Mouse (Mus musculus): ENCODE results near the gene Mgll. TPM values are rescaled to one million over a fixed set of nuclear protein-coding genes. Genes with fewer than 3 reads are reported as not detected.

Mgll gene
- polyA plus RNA-seq, 1 experiment from 2014 or later, result 6.2 TPM

- H3K36me3 ChIP-seq (replicated peaks), result no peaks in the 10 kb centered on the region
- no peak overlapping the region for H3K4me3 ChIP-seq
- WGBS, result 63% methylated on average over 10 of the region's 10 CpGs
- peak overlapping the region; percentile 54 for H3K27ac ChIP-seq (replicated peaks)
- H3K4me1 ChIP-seq, result peaks cover 65% of the 10 kb centered on the region
- no peaks in the 10 kb centered on the region for H3K9me3 ChIP-seq
- DNase-seq (ENCODE audit: low spot score), result no peak
- no peaks in the 10 kb centered on the region; the same call in none of the 2 replicates for H3K27me3 ChIP-seq (replicated peaks; ENCODE audit: low read depth, poor library complexity, severe bottlenecking)
These were observed 61.8 kb downstream of the Mgll start for GRCm38 (mm10) chr6:88785781-88786542.

- Histone ChIP-seq H3K9me3 (no peaks in the 10 kb centered on the region), H3K4me3 (no peak overlapping the region), H3K27ac (replicated peaks) (no peak overlapping the region; the same call in 1 of the 2 replicates), H3K4me1 (peaks cover 74% of the 10 kb centered on the region), H3K36me3 (replicated peaks) (no peaks in the 10 kb centered on the region), H3K27me3 (replicated peaks; ENCODE audit: low read depth, poor library complexity, severe bottlenecking) (no peaks in the 10 kb centered on the region; the same call in none of the 2 replicates)
- no peak for DNase-seq (ENCODE audit: low spot score)
- 83% methylated on average over 15 of the region's 15 CpGs for WGBS
These were observed 62.7 kb downstream of the Mgll start for GRCm38 (mm10) chr6:88786732-88787445.

- Histone ChIP-seq H3K9me3 (no peaks in the 10 kb centered on the region), H3K4me1 (peaks cover 78% of the 10 kb centered on the region), H3K4me3 (no peak overlapping the region), H3K36me3 (replicated peaks) (no peaks in the 10 kb centered on the region), H3K27me3 (replicated peaks; ENCODE audit: low read depth, poor library complexity, severe bottlenecking) (no peaks in the 10 kb centered on the region; the same call in 1 of the 2 replicates), H3K27ac (replicated peaks) (no peak overlapping the region; the same call in 1 of the 2 replicates)
- no peak for DNase-seq (ENCODE audit: low spot score)
- 73% methylated on average over 14 of the region's 14 CpGs for WGBS
These were observed 63.3 kb downstream of the Mgll start for GRCm38 (mm10) chr6:88787496-88787895.

- Histone ChIP-seq H3K27ac (replicated peaks) (no peak overlapping the region), H3K36me3 (replicated peaks) (no peaks in the 10 kb centered on the region), H3K4me3 (no peak overlapping the region), H3K9me3 (no peaks in the 10 kb centered on the region), H3K4me1 (peaks cover 85% of the 10 kb centered on the region), H3K27me3 (replicated peaks; ENCODE audit: low read depth, poor library complexity, severe bottlenecking) (no peaks in the 10 kb centered on the region; the same call in 1 of the 2 replicates)
- 69% methylated on average over 11 of the region's 11 CpGs for WGBS
- no peak for DNase-seq (ENCODE audit: low spot score)
These were observed 64.0 kb downstream of the Mgll start for GRCm38 (mm10) chr6:88788219-88788618.

GRCm38 (mm10) chr6:88791299-88791698 is 67.1 kb downstream of the Mgll start:
- Histone ChIP-seq H3K9me3 (no peaks in the 10 kb centered on the region), H3K4me3 (no peak overlapping the region), H3K36me3 (replicated peaks) (no peaks in the 10 kb centered on the region), H3K4me1 (peaks cover 87% of the 10 kb centered on the region), H3K27ac (replicated peaks) (0 out of 2 replicates have a peak overlapping the region, but pooled peaks have one; percentile 48), H3K27me3 (replicated peaks; ENCODE audit: low read depth, poor library complexity, severe bottlenecking) (no peaks in the 10 kb centered on the region; the same call in 1 of the 2 replicates)
- 56% methylated on average over 9 of the region's 9 CpGs for WGBS
- DNase-seq (ENCODE audit: low spot score), result no peak

- no peak overlapping the region for H3K4me3 ChIP-seq
- DNase-seq (ENCODE audit: low spot score), result peak; percentile 48
- H3K9me3 ChIP-seq, result no peaks in the 10 kb centered on the region
- peaks cover 79% of the 10 kb centered on the region for H3K4me1 ChIP-seq
- peaks cover 6% of the 10 kb centered on the region for H3K27me3 ChIP-seq (replicated peaks; ENCODE audit: low read depth, poor library complexity, severe bottlenecking)
- no peaks in the 10 kb centered on the region for H3K36me3 ChIP-seq (replicated peaks)
- 0 out of 2 replicates have a peak overlapping the region, but pooled peaks have one; percentile 10 for H3K27ac ChIP-seq (replicated peaks)
- 27% methylated on average over 7 of the region's 7 CpGs for WGBS
These were observed 68.0 kb downstream of the Mgll start for GRCm38 (mm10) chr6:88792147-88792691.

GRCm38 (mm10) chr6:88793243-88793642 is 69.0 kb downstream of the Mgll start:
- H3K4me1 ChIP-seq, result peaks cover 71% of the 10 kb centered on the region
- H3K9me3 ChIP-seq, result no peaks in the 10 kb centered on the region
- H3K36me3 ChIP-seq (replicated peaks), result no peaks in the 10 kb centered on the region
- peak; percentile 62 for DNase-seq (ENCODE audit: low spot score)
- H3K4me3 ChIP-seq, result no peak overlapping the region
- no peak overlapping the region for H3K27ac ChIP-seq (replicated peaks)
- 25% methylated on average over 2 of the region's 2 CpGs for WGBS
- H3K27me3 ChIP-seq (replicated peaks; ENCODE audit: low read depth, poor library complexity, severe bottlenecking), result peaks cover 6% of the 10 kb centered on the region

GRCm38 (mm10) chr6:88793872-88794271 is 69.7 kb downstream of the Mgll start:
- H3K27ac ChIP-seq (replicated peaks), result no peak overlapping the region
- no peak overlapping the region for H3K4me3 ChIP-seq
- no peak for DNase-seq (ENCODE audit: low spot score)
- H3K27me3 ChIP-seq (replicated peaks; ENCODE audit: low read depth, poor library complexity, severe bottlenecking), result peaks cover 6% of the 10 kb centered on the region
- 79% methylated on average over 13 of the region's 13 CpGs for WGBS
- H3K36me3 ChIP-seq (replicated peaks), result no peaks in the 10 kb centered on the region
- H3K4me1 ChIP-seq, result peaks cover 65% of the 10 kb centered on the region
- no peaks in the 10 kb centered on the region for H3K9me3 ChIP-seq

- H3K4me3 ChIP-seq, result no peak overlapping the region
- no peaks in the 10 kb centered on the region for H3K9me3 ChIP-seq
- peaks cover 58% of the 10 kb centered on the region for H3K4me1 ChIP-seq
- no peaks in the 10 kb centered on the region for H3K36me3 ChIP-seq (replicated peaks)
- H3K27ac ChIP-seq (replicated peaks), result no peak overlapping the region
- 64% methylated on average over 14 of the region's 14 CpGs for WGBS
- H3K27me3 ChIP-seq (replicated peaks; ENCODE audit: low read depth, poor library complexity, severe bottlenecking), result peaks cover 6% of the 10 kb centered on the region
- no peak for DNase-seq (ENCODE audit: low spot score)
These were observed 70.4 kb downstream of the Mgll start for GRCm38 (mm10) chr6:88794561-88794971.

GRCm38 (mm10) chr6:88800191-88800590 is 76.0 kb downstream of the Mgll start:
- Histone ChIP-seq H3K4me3 (no peak overlapping the region), H3K4me1 (peaks cover 28% of the 10 kb centered on the region), H3K27me3 (replicated peaks; ENCODE audit: low read depth, poor library complexity, severe bottlenecking) (peaks cover 6% of the 10 kb centered on the region; the same call in 1 of the 2 replicates), H3K9me3 (no peaks in the 10 kb centered on the region), H3K27ac (replicated peaks) (no peak overlapping the region), H3K36me3 (replicated peaks) (no peaks in the 10 kb centered on the region)
- no peak for DNase-seq (ENCODE audit: low spot score)
- 86% methylated on average over 7 of the region's 7 CpGs for WGBS

- Histone ChIP-seq H3K9me3 (no peaks in the 10 kb centered on the region), H3K27ac (replicated peaks) (peak overlapping the region; percentile 45), H3K27me3 (replicated peaks; ENCODE audit: low read depth, poor library complexity, severe bottlenecking) (peaks cover 6% of the 10 kb centered on the region; the same call in 1 of the 2 replicates), H3K4me3 (no peak overlapping the region), H3K4me1 (peaks cover 22% of the 10 kb centered on the region), H3K36me3 (replicated peaks) (no peaks in the 10 kb centered on the region)
- 43% methylated on average over 3 of the region's 3 CpGs for WGBS
- no peak for DNase-seq (ENCODE audit: low spot score)
These were observed 76.5 kb downstream of the Mgll start for GRCm38 (mm10) chr6:88800735-88801134.

GRCm38 (mm10) chr6:88803051-88803450 is 78.8 kb downstream of the Mgll start:
- no peak for DNase-seq (ENCODE audit: low spot score)
- peaks cover 28% of the 10 kb centered on the region for H3K4me1 ChIP-seq
- H3K9me3 ChIP-seq, result no peaks in the 10 kb centered on the region
- no peak overlapping the region for H3K27ac ChIP-seq (replicated peaks)
- no peaks in the 10 kb centered on the region for H3K36me3 ChIP-seq (replicated peaks)
- no peaks in the 10 kb centered on the region for H3K27me3 ChIP-seq (replicated peaks; ENCODE audit: low read depth, poor library complexity, severe bottlenecking)
- 94% methylated on average over 7 of the region's 7 CpGs for WGBS
- no peak overlapping the region for H3K4me3 ChIP-seq

Data from embryonic facial prominence, embryonic 10.5 days (tissue).